Mouse (Mus musculus) MEL (cell line): ENCODE measurements around the gene Camta1.

Source experiments
- CHD1 ChIP-seq: IDR thresholded peaks from 2 replicates; pipeline ENCODE4 v1.6.1; 2012; ENCODE audit warnings: low read depth, mild to moderate bottlenecking, inconsistent platforms, low read length, improper control_type of control experiment
- CHD2 ChIP-seq: IDR thresholded peaks from 2 replicates; pipeline ENCODE4 v1.6.1; 2011; ENCODE audit warnings: low read length, improper control_type of control experiment
- CTCF ChIP-seq, 3 experiments: IDR thresholded peaks in 2 of 3; conservative IDR thresholded peaks in 1 of 3; 2 replicates each; pipeline ENCODE4 v1.5.1; 2011 to 2012; ENCODE audit warnings: low read length in 3 of 3, low read depth in 2 of 3, mild to moderate bottlenecking in 2 of 3, improper control_type of control experiment in 1 of 3, inconsistent platforms in 1 of 3, mixed read lengths in 1 of 3, moderate library complexity in 1 of 3; ENCODE audit not compliant: control insufficient read depth in 1 of 3, insufficient read depth in 1 of 3, poor library complexity in 1 of 3, severe bottlenecking in 1 of 3
- NRF1 ChIP-seq: IDR thresholded peaks from 2 replicates; pipeline ENCODE4 v1.6.1; 2014; ENCODE audit warnings: low read depth, mild to moderate bottlenecking, inconsistent platforms, low read length, improper control_type of control experiment, moderate library complexity; ENCODE audit not compliant: poor library complexity, insufficient read depth, severe bottlenecking
- POLR2A ChIP-seq, 2 experiments: IDR thresholded peaks; 2 replicates each; pipeline ENCODE4 v1.6.1; 2011 to 2012; ENCODE audit warnings: low read length in 2 of 2, mild to moderate bottlenecking in 2 of 2, control low read depth in 1 of 2, improper control_type of control experiment in 1 of 2, low read depth in 1 of 2, moderate library complexity in 1 of 2; ENCODE audit not compliant: control insufficient read depth in 1 of 2, insufficient read depth in 1 of 2, poor library complexity in 1 of 2
- UBTF ChIP-seq: IDR thresholded peaks from 2 replicates; pipeline ENCODE4 v1.6.1; 2012; ENCODE audit warnings: low read depth, mild to moderate bottlenecking, inconsistent platforms, low read length, improper control_type of control experiment, moderate library complexity, borderline replicate concordance; ENCODE audit not compliant: insufficient read depth

DNA sequence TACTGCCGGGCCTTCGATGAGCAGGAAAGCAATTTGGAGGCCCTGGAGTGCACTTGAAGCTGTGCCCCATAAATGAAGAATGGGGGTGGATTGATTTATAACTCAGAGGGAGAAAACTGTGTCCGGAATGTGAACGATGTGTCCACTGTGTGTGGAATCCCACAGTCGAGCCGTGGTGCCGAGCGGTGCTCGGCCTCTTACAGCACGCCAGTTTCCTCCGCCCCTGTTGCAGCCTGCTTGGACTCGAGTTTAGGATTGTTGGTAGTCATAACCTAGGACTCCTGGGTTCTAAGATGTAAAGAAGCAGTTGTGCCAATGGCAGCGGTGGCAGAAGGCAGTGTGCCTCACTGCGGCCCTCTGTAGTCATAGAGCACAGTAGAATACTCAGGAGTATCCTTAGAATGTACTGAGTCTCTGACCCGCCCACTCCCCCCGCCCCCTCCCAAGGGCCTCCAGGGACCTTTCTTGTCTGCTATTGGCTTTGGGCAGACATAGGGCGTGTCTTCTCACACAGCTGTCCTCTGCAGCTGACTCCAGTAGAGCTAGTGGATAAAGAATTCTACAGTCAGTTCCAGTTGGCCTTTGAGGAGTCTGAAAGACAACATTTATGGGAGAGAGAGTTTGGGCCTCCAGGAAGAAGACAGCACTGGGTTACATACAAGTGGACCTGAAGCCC lies 457.0 kb downstream of the Camta1 start:
- TF ChIP-seq CTCF (IDR thresholded peaks at IDR 0.05 in 2 of 3, conservative IDR thresholded peaks at IDR 0.05 in 1 of 3; ENCODE audit: control insufficient read depth in 1 of 3, insufficient read depth in 1 of 3, low read depth in 2 of 3, low read length in 3 of 3, poor library complexity in 1 of 3, severe bottlenecking in 1 of 3) (no peak), CHD1 (no peak), CHD2 (no peak), NRF1 (no peak), POLR2A (IDR thresholded peaks at IDR 0.05; ENCODE audit: control insufficient read depth in 1 of 2, insufficient read depth in 1 of 2, low read depth in 1 of 2, low read length in 2 of 2, poor library complexity in 1 of 2) (no peak), UBTF (no peak)
